Mouse (Mus musculus) MEL (cell line): ENCODE measurements around the gene 1700109H08Rik. TPM values are rescaled to one million over a fixed set of nuclear protein-coding genes. Genes with fewer than 3 reads are reported as not detected.

ENCODE experiments used
- DNase-seq: peaks from one replicate; pipeline ENCODE4 v3.0.0; 2011; ENCODE audit warnings: low read depth, low spot score
- H3K27ac ChIP-seq: 2 replicates; pipeline ENCODE4 v1.5.1; 2012; ENCODE audit warnings: low read depth, mild to moderate bottlenecking, control low read depth, low read length, moderate library complexity; ENCODE audit not compliant: control insufficient read depth
- H3K27me3 ChIP-seq, 2 experiments: fragments of 150-350 bp in 1 of 2; sonication (generic) in 1 of 2; 2 replicates each; pipeline ENCODE4 v1.6.1; 2012; ENCODE audit warnings: low read length in 2 of 2, mild to moderate bottlenecking in 2 of 2, improper control_type of control experiment in 1 of 2, moderate library complexity in 1 of 2; ENCODE audit not compliant: insufficient read depth in 2 of 2, control insufficient read depth in 1 of 2
- H3K36me3 ChIP-seq, 2 experiments: 2 replicates each; pipeline ENCODE4 v1.6.1; 2012 to 2014; ENCODE audit warnings: low read length in 2 of 2, improper control_type of control experiment in 1 of 2, inconsistent platforms in 1 of 2, mild to moderate bottlenecking in 1 of 2; ENCODE audit not compliant: insufficient read depth in 2 of 2, control insufficient read depth in 1 of 2
- H3K4me1 ChIP-seq, 2 experiments: fragments of 150-350 bp in 1 of 2; sonication (generic) in 1 of 2; 2 replicates each; pipeline ENCODE4 v1.6.1; 2012; ENCODE audit warnings: low read length in 2 of 2, improper control_type of control experiment in 1 of 2, mild to moderate bottlenecking in 1 of 2; ENCODE audit not compliant: insufficient read depth in 2 of 2, control insufficient read depth in 1 of 2
- H3K4me3 ChIP-seq, 2 experiments: fragments of 150-350 bp in 1 of 2; sonication (generic) in 1 of 2; 2 replicates each; pipeline ENCODE4 v1.5.1; 2012; ENCODE audit warnings: low read depth in 2 of 2, low read length in 2 of 2, mild to moderate bottlenecking in 2 of 2, moderate library complexity in 2 of 2, control low read depth in 1 of 2, improper control_type of control experiment in 1 of 2; ENCODE audit not compliant: control insufficient read depth in 1 of 2, insufficient read depth in 1 of 2
- H3K79me2 ChIP-seq: 2 replicates; pipeline ENCODE4 v1.6.1; 2012; ENCODE audit warnings: mild to moderate bottlenecking, low read length, moderate library complexity; ENCODE audit not compliant: control insufficient read depth, poor library complexity, insufficient read depth
- H3K9ac ChIP-seq: 2 replicates; pipeline ENCODE4 v1.6.1; 2012; ENCODE audit warnings: low read depth, mild to moderate bottlenecking, control low read depth, low read length, moderate library complexity; ENCODE audit not compliant: control insufficient read depth, poor library complexity, severe bottlenecking
- H3K9me3 ChIP-seq: fragments of 150-350 bp; sonication (generic); replicated peaks from 2 replicates; pipeline ENCODE4 v1.6.1; 2012; ENCODE audit warnings: mild to moderate bottlenecking, low read length, improper control_type of control experiment, moderate library complexity; ENCODE audit not compliant: insufficient read depth
- EP300 ChIP-seq, 2 experiments: IDR thresholded peaks; 2 replicates each; pipeline ENCODE4 v1.6.1; 2011; ENCODE audit warnings: improper control_type of control experiment in 2 of 2, low read length in 2 of 2, low read depth in 1 of 2, mild to moderate bottlenecking in 1 of 2
- GABPA ChIP-seq: IDR thresholded peaks from 2 replicates; pipeline ENCODE4 v1.6.1; 2012; ENCODE audit warnings: low read depth, mild to moderate bottlenecking, inconsistent platforms, low read length, improper control_type of control experiment, moderate library complexity
- GATA1 ChIP-seq: IDR thresholded peaks from 2 replicates; pipeline ENCODE4 v1.6.1; 2011; ENCODE audit warnings: low read depth, low read length, improper control_type of control experiment
- KAT2A ChIP-seq: conservative IDR thresholded peaks from 2 replicates; pipeline ENCODE4 v1.6.1; 2012; ENCODE audit warnings: low read depth, low read length, improper control_type of control experiment, inconsistent platforms
- MAFK ChIP-seq: IDR thresholded peaks from 2 replicates; pipeline ENCODE4 v1.6.1; 2011; ENCODE audit warnings: low read depth, mild to moderate bottlenecking, low read length, improper control_type of control experiment, borderline replicate concordance
- MXI1 ChIP-seq: IDR thresholded peaks from 2 replicates; pipeline ENCODE4 v1.6.1; 2011; ENCODE audit warnings: mild to moderate bottlenecking, low read depth, low read length, improper control_type of control experiment
- MYB ChIP-seq: IDR thresholded peaks from 2 replicates; pipeline ENCODE4 v1.6.1; 2011; ENCODE audit warnings: mild to moderate bottlenecking, low read depth, low read length, improper control_type of control experiment
- POLR2A ChIP-seq, 2 experiments: IDR thresholded peaks; 2 replicates each; pipeline ENCODE4 v1.6.1; 2011 to 2012; ENCODE audit warnings: low read length in 2 of 2, mild to moderate bottlenecking in 2 of 2, control low read depth in 1 of 2, improper control_type of control experiment in 1 of 2, low read depth in 1 of 2, moderate library complexity in 1 of 2; ENCODE audit not compliant: control insufficient read depth in 1 of 2, insufficient read depth in 1 of 2, poor library complexity in 1 of 2
- POLR2AphosphoS5 ChIP-seq: IDR thresholded peaks from 2 replicates; pipeline ENCODE4 v1.6.1; 2012; ENCODE audit warnings: low read depth, borderline replicate concordance, mild to moderate bottlenecking, inconsistent platforms, low read length, moderate library complexity, mixed read lengths
- RAD21 ChIP-seq: IDR thresholded peaks from 2 replicates; pipeline ENCODE4 v1.6.1; 2011; ENCODE audit warnings: mild to moderate bottlenecking, low read depth, low read length, improper control_type of control experiment
- RCOR1 ChIP-seq: IDR thresholded peaks from 2 replicates; pipeline ENCODE4 v1.6.1; 2012; ENCODE audit warnings: low read depth, mild to moderate bottlenecking, inconsistent platforms, low read length, improper control_type of control experiment
- SMC3 ChIP-seq: IDR thresholded peaks from 2 replicates; pipeline ENCODE4 v1.6.1; 2011; ENCODE audit warnings: low read depth, low read length, improper control_type of control experiment
- TAL1 ChIP-seq: IDR thresholded peaks from 2 replicates; pipeline ENCODE4 v1.6.1; 2012; ENCODE audit warnings: mild to moderate bottlenecking, inconsistent platforms, low read length, moderate library complexity, mixed read lengths
- TCF12 ChIP-seq: IDR thresholded peaks from 2 replicates; pipeline ENCODE4 v1.6.1; 2014; ENCODE audit warnings: low read depth, mild to moderate bottlenecking, inconsistent platforms, low read length, improper control_type of control experiment, moderate library complexity
- UBTF ChIP-seq: IDR thresholded peaks from 2 replicates; pipeline ENCODE4 v1.6.1; 2012; ENCODE audit warnings: low read depth, mild to moderate bottlenecking, inconsistent platforms, low read length, improper control_type of control experiment, moderate library complexity, borderline replicate concordance; ENCODE audit not compliant: insufficient read depth
- ZKSCAN1 ChIP-seq: IDR thresholded peaks from 2 replicates; pipeline ENCODE4 v1.6.1; 2012; ENCODE audit warnings: low read depth, mild to moderate bottlenecking, inconsistent platforms, low read length, improper control_type of control experiment, moderate library complexity
- ZMIZ1 ChIP-seq: IDR thresholded peaks from 2 replicates; pipeline ENCODE4 v1.6.1; 2012; ENCODE audit warnings: low read depth, mild to moderate bottlenecking, inconsistent platforms, low read length, improper control_type of control experiment, moderate library complexity
- polyA plus RNA-seq, 2 experiments: library from polyadenylated mRNA; stranded (reverse) in 1 of 2; unstranded in 1 of 2; fragments of >175 nt in 1 of 2; fragments of >200 nt in 1 of 2; gene quantifications; 2 replicates each; pipeline versions ENCODE4 v1.2.1 to v1.2.4; 2012; ENCODE audit warnings: low replicate concordance in 2 of 2, low read depth in 1 of 2; ENCODE audit not compliant: insufficient read length in 2 of 2, insufficient read depth in 1 of 2, missing spikeins in 1 of 2
- total RNA-seq: library from RNA; depleted of rRNA; stranded (reverse); fragments of 300-350 nt; gene quantifications from 2 replicates; pipeline ENCODE4 v1.2.3, GENCODE M21; 2012

Gene 1700109H08Rik
- total and polyA plus RNA-seq, 3 experiments, result 1.6 to 4.2 TPM; not detected in 1

- Histone ChIP-seq H3K9me3 (no peaks in the 10 kb centered on the region), H3K4me3 (peak overlapping the region; percentile 84 to 91), H3K27me3 (no peaks in the 10 kb centered on the region), H3K79me2 (peaks cover 14% of the 10 kb centered on the region), H3K36me3 (peaks cover 3 to 7% of the 10 kb centered on the region in 2 experiments; a peak in 2 of 4 replicates), H3K4me1 (peaks cover 2 to 4% of the 10 kb centered on the region in 2 experiments; a peak in 2 of 4 replicates), H3K27ac (no peak overlapping the region), H3K9ac (peak overlapping the region; percentile 72; the same call in 1 of the 2 replicates)
- DNase-seq, result peak; percentile 35
- TF ChIP-seq MXI1 (no peak), RCOR1 (peak; percentile 43; the same call in 1 of the 2 replicates), TCF12 (peak; percentile 46; the same call in 1 of the 2 replicates), GATA1 (peak; percentile 52; the same call in 1 of the 2 replicates), EP300 (IDR thresholded peaks at IDR 0.05; ENCODE audit: low read depth in 1 of 2, low read length in 2 of 2) (peak; percentile 52 to 65; a peak in 3 of 4 replicates)
Observed at GRCm38 (mm10) chr5:3597171-3597570, 25.8 kb downstream of the 1700109H08Rik start.

- peaks cover 0 to 7% of the 10 kb centered on the region in 2 experiments; a peak in 2 of 4 replicates for H3K36me3 ChIP-seq
- DNase-seq, result no peak
Observed at GRCm38 (mm10) chr5:3598766-3599165, 27.4 kb downstream of the 1700109H08Rik start.

GRCm38 (mm10) chr5:3600298-3600697, 28.9 kb downstream of the 1700109H08Rik start:
- DNase-seq, result no peak
- peaks cover 0 to 2% of the 10 kb centered on the region in 2 experiments; a peak in 1 of 4 replicates for H3K4me1 ChIP-seq
- H3K4me3 ChIP-seq, result no peak overlapping the region
- TF ChIP-seq POLR2AphosphoS5 (no peak), UBTF (no peak), ZKSCAN1 (no peak), POLR2A (IDR thresholded peaks at IDR 0.05; ENCODE audit: control insufficient read depth in 1 of 2, insufficient read depth in 1 of 2, low read depth in 1 of 2, low read length in 2 of 2, poor library complexity in 1 of 2) (no peak), RAD21 (no peak), TAL1 (no peak), KAT2A (no peak), GATA1 (no peak), GABPA (no peak), ZMIZ1 (no peak), SMC3 (no peak)
- TF ChIP-seq, all 39 proteins: peak for 0
- Histone ChIP-seq H3K36me3 (peaks cover 0 to 3% of the 10 kb centered on the region in 2 experiments; a peak in 3 of 4 replicates), H3K79me2 (peaks cover 7% of the 10 kb centered on the region), H3K9me3 (no peaks in the 10 kb centered on the region), H3K27ac (no peak overlapping the region), H3K9ac (no peak overlapping the region), H3K27me3 (no peaks in the 10 kb centered on the region)

More at GRCm38 (mm10) chr5:3598766-3599165, 27.4 kb downstream of the 1700109H08Rik start:
- Histone ChIP-seq H3K27me3 (no peaks in the 10 kb centered on the region), H3K9ac (no peak overlapping the region), H3K27ac (no peak overlapping the region), H3K4me1 (peaks cover 2 to 4% of the 10 kb centered on the region in 2 experiments; a peak in 2 of 4 replicates), H3K4me3 (no peak overlapping the region), H3K9me3 (no peaks in the 10 kb centered on the region), H3K79me2 (peaks cover 14% of the 10 kb centered on the region)
- TF ChIP-seq MAFK (no peak), MYB (no peak), MXI1 (no peak), GATA1 (no peak)
